14 mouse cellular contexts compared by ENCODE assay signal in genomic region chr19:25306277-25306676, GRCm38 (mm10).
DNase-seq lines count a peak whose midpoint lies in the region; ATAC-seq and TF ChIP-seq lines count a peak whose summit lies in the region.
"Had no signal": no experiment of that assay in that cellular context is flagged by ENCODE, and none has a peak within 500 bp of the region (broad histone marks: within the 10 kb centered on the region; RNA-seq: fewer than 3 reads in every experiment).

No protein-coding gene starts in this region.

- 61% methylated on average over 9 of the region's 9 CpGs for WGBS in heart, embryonic 11.5 days (ENCODE audit: insufficient replicate concordance)
- 58% methylated on average over 9 of the region's 9 CpGs for WGBS in lung, postnatal 0 days
- 62% methylated on average over 9 of the region's 9 CpGs for WGBS in forebrain, embryonic 11.5 days

- no peak overlapping the region for H3K27ac ChIP-seq in heart, embryonic 11.5 days (ENCODE audit: low read depth, low read length)
- H3K27ac ChIP-seq in lung, postnatal 0 days (ENCODE audit: low read length), result no peak overlapping the region
- no peak overlapping the region for H3K27ac ChIP-seq in forebrain, embryonic 11.5 days (ENCODE audit: low read depth, low read length)
- H3K27ac ChIP-seq: kidney, embryonic 15.5 days; limb, embryonic 12.5 days had no signal

- no peak for TF ChIP-seq EP300 in lung, postnatal 0 days (IDR thresholded peaks at IDR 0.05)

- peak; percentile 69 for TF ChIP-seq CTCF in lung, postnatal 0 days (IDR thresholded peaks at IDR 0.05)

- H3K4me3 ChIP-seq in heart, embryonic 11.5 days (ENCODE audit: low read depth, low read length), result no peak overlapping the region
- no peak overlapping the region for H3K4me3 ChIP-seq in lung, postnatal 0 days (ENCODE audit: low read depth, low read length)
- H3K4me3 ChIP-seq in forebrain, embryonic 11.5 days (ENCODE audit: low read depth, low read length), result no peak overlapping the region
- H3K4me3 ChIP-seq: kidney, embryonic 15.5 days; limb, embryonic 12.5 days had no signal

- H3K4me1 ChIP-seq in heart, embryonic 11.5 days (ENCODE audit: control insufficient read depth, insufficient read depth, low read length), result peaks cover 26% of the 10 kb centered on the region
- no peaks in the 10 kb centered on the region for H3K4me1 ChIP-seq in lung, postnatal 0 days (ENCODE audit: insufficient read depth, low read depth, low read length)
- no peaks in the 10 kb centered on the region for H3K4me1 ChIP-seq in forebrain, embryonic 11.5 days (replicated peaks; ENCODE audit: control insufficient read depth, insufficient read depth, low read length)

- DNase-seq in heart, adult 11 months, result peak; percentile 78
- DNase-seq in lung, postnatal 0 days (ENCODE audit: low spot score), result no peak
- DNase-seq in lung, postnatal 25 days (ENCODE audit: low spot score), result no peak
- DNase-seq in ES-CJ7 (ENCODE audit: low read depth, low spot score), result peak; percentile 56
- peak; percentile 2 for DNase-seq in naive thymus-derived CD4-positive, alpha-beta T cell, adult 2 months (ENCODE audit: low read depth)
- no peak for DNase-seq in adrenal gland, postnatal 14 days
- DNase-seq in forebrain, embryonic 11.5 days (ENCODE audit: low spot score), result no peak
- DNase-seq: adrenal gland, postnatal 25 days; gastrocnemius, postnatal 36 days had no signal

- H3K27me3 ChIP-seq in heart, embryonic 11.5 days (ENCODE audit: control insufficient read depth, insufficient read depth, low read length), result no peaks in the 10 kb centered on the region
- no peaks in the 10 kb centered on the region for H3K27me3 ChIP-seq in lung, postnatal 0 days (replicated peaks; ENCODE audit: insufficient read depth, low read length)
- no peaks in the 10 kb centered on the region for H3K27me3 ChIP-seq in forebrain, embryonic 11.5 days (ENCODE audit: control insufficient read depth, insufficient read depth, low read length)
- H3K27me3 ChIP-seq: kidney, embryonic 15.5 days; limb, embryonic 12.5 days had no signal

- H3K9ac ChIP-seq in heart, embryonic 11.5 days (ENCODE audit: low read depth, low read length), result no peak overlapping the region
- H3K9ac ChIP-seq in lung, postnatal 0 days (replicated peaks; ENCODE audit: low read depth), result no peak overlapping the region
- no peak overlapping the region for H3K9ac ChIP-seq in forebrain, embryonic 11.5 days (ENCODE audit: low read length)
- H3K9ac ChIP-seq: kidney, embryonic 15.5 days; limb, embryonic 12.5 days had no signal

- no peaks in the 10 kb centered on the region for H3K9me3 ChIP-seq in heart, embryonic 11.5 days (replicated peaks; ENCODE audit: control insufficient read depth, low read length)
- no peaks in the 10 kb centered on the region for H3K9me3 ChIP-seq in lung, postnatal 0 days (ENCODE audit: low read length)
- no peaks in the 10 kb centered on the region for H3K9me3 ChIP-seq in forebrain, embryonic 11.5 days (ENCODE audit: control insufficient read depth, low read length)
- H3K9me3 ChIP-seq: kidney, embryonic 15.5 days; limb, embryonic 12.5 days had no signal

- no peak overlapping the region for H3K4me2 ChIP-seq in heart, embryonic 11.5 days
- H3K4me2 ChIP-seq in lung, postnatal 0 days (replicated peaks; ENCODE audit: low read depth, low read length), result no peak overlapping the region
- H3K4me2 ChIP-seq in forebrain, embryonic 11.5 days (ENCODE audit: low read depth, low read length, severe bottlenecking), result no peak overlapping the region
- H3K4me2 ChIP-seq: kidney, embryonic 15.5 days; limb, embryonic 12.5 days; midbrain, embryonic 11.5 days had no signal

- H3K36me3 ChIP-seq in heart, embryonic 11.5 days (ENCODE audit: control insufficient read depth, insufficient read depth, low read length), result no peaks in the 10 kb centered on the region
- no peaks in the 10 kb centered on the region for H3K36me3 ChIP-seq in lung, postnatal 0 days (ENCODE audit: insufficient read depth, low read length)
- no peaks in the 10 kb centered on the region for H3K36me3 ChIP-seq in forebrain, embryonic 11.5 days (ENCODE audit: control insufficient read depth, insufficient read depth, low read length)
- H3K36me3 ChIP-seq: G1E; kidney, embryonic 15.5 days; limb, embryonic 12.5 days had no signal

- ATAC-seq in heart, embryonic 11.5 days (replicated peaks; ENCODE audit: insufficient number of reproducible peaks, low FRiP score, low TSS enrichment), result no peak
- no peak for ATAC-seq in lung, postnatal 0 days
- no peak for ATAC-seq in forebrain, embryonic 11.5 days (replicated peaks; ENCODE audit: low FRiP score)

Comparison
In these comparisons a context has a peak if more than half of its experiments do, and no peak if none do; other contexts are left out.
1. DNase-seq: peak in heart, adult 11 months (single experiment), ES-CJ7 (single experiment) and naive thymus-derived CD4-positive, alpha-beta T cell, adult 2 months (single experiment); none in lung, postnatal 0 days (single experiment), lung, postnatal 25 days (single experiment), adrenal gland, postnatal 14 days (single experiment) and forebrain, embryonic 11.5 days (single experiment).